Mouse (Mus musculus): ENCODE results near the gene Emsy.

- TF ChIP-seq CTCF (IDR thresholded peaks at IDR 0.05; ENCODE audit: low read depth) (no peak), EP300 (IDR thresholded peaks at IDR 0.05; ENCODE audit: low read depth) (no peak)
Measured at GRCm38 (mm10) chr7:98542267-98542666, 114.3 kb downstream of the Emsy start.
